Mouse (Mus musculus): ENCODE measurements around the gene Acsl1. TPM values are rescaled to one million over a fixed set of nuclear protein-coding genes. Genes with fewer than 3 reads are reported as not detected.

Acsl1 gene
- polyA plus RNA-seq, 1 experiment = 39.1 TPM

DNA sequence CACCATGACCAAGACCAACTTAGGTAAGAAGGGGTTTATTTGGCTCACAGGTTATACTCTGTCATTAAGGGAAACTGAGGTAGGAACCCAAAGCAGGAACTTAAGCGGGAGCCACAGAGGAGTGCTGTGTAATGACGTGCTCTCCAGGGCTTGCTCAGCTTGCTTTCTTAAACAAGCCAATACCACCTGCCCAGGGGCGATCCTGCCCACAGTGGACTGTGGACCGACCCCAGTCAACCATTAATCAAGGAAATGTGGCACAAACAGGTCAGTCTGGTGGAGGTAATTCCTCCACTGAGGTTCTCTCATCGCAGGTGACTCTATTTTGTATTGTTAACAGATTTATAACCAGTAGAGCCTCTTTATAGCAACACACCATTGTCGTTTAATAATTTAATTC, 23.5 kb upstream of the Acsl1 start:
- TF ChIP-seq POLR2A (IDR thresholded peaks at IDR 0.05; ENCODE audit: borderline replicate concordance, extremely low read depth, low read depth, low read length) (no peak), CTCF (IDR thresholded peaks at IDR 0.05; ENCODE audit: insufficient read depth, low read length) (no peak)
- Histone ChIP-seq H3K4me3 (replicated peaks; ENCODE audit: extremely low read depth, low read depth, low read length) (no peak overlapping the region), H3K4me1 (ENCODE audit: control insufficient read depth, insufficient read depth, low read length) (no peaks in the 10 kb centered on the region)
- no peak for DNase-seq
- 82% methylated on average over 6 of the region's 6 CpGs for WGBS

DNA sequence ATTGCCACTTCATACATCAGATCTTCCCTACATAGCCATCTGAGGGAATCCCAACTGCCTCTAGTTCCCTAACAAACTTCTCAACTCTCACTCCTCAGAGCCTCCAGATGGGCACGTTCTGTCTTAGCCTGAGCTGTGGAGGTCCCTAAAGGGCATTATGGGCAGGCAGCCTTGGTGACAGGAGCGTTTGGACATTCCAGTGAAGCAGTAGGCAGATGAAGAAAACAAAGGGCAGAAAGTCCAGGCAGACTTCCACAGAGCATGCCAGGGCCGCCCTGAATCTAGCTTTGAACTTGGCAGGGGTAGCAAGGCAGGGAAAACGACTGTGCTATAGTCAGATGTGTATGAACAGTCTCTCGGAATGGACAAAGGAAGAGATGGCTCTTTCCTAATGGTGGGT, 22.2 kb upstream of the Acsl1 start:
- DNase-seq = no peak
- WGBS = 78% methylated on average over 5 of the region's 5 CpGs
- TF ChIP-seq POLR2A (IDR thresholded peaks at IDR 0.05; ENCODE audit: borderline replicate concordance, extremely low read depth, low read depth, low read length) (no peak), CTCF (IDR thresholded peaks at IDR 0.05; ENCODE audit: insufficient read depth, low read length) (no peak)
- Histone ChIP-seq H3K4me1 (ENCODE audit: control insufficient read depth, insufficient read depth, low read length) (no peaks in the 10 kb centered on the region), H3K4me3 (replicated peaks; ENCODE audit: extremely low read depth, low read depth, low read length) (no peak overlapping the region)

DNA sequence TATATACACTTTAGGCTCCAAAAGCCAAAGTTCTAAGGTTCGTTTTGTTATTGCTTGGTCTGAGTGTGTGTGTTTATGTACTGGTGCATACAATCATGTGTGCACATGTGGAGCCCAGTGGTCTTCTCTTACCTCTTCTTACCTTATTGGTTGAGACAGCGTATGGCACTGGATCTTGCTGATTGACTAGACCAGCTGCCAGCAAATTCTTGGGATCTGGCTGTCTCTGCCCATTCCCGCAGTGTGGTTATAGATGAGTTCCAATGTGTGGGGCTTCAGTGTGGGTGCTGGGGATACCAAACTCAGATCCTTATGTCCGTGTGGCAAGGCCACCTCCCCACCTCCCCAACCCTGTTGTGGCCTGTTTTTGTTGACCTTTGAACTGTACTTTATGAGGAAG, 21.8 kb upstream of the Acsl1 start:
- WGBS = 76% methylated on average over 4 of the region's 4 CpGs
- Histone ChIP-seq H3K4me1 (ENCODE audit: control insufficient read depth, insufficient read depth, low read length) (no peaks in the 10 kb centered on the region), H3K4me3 (replicated peaks; ENCODE audit: extremely low read depth, low read depth, low read length) (no peak overlapping the region)
- TF ChIP-seq CTCF (IDR thresholded peaks at IDR 0.05; ENCODE audit: insufficient read depth, low read length) (no peak), POLR2A (IDR thresholded peaks at IDR 0.05; ENCODE audit: borderline replicate concordance, extremely low read depth, low read depth, low read length) (no peak)
- no peak for DNase-seq

- WGBS = 64% methylated on average over 8 of the region's 8 CpGs
- Histone ChIP-seq H3K4me1 (ENCODE audit: control insufficient read depth, insufficient read depth, low read length) (no peaks in the 10 kb centered on the region), H3K4me3 (replicated peaks; ENCODE audit: extremely low read depth, low read depth, low read length) (no peak overlapping the region)
- DNase-seq = no peak
- no peak for TF ChIP-seq CTCF (IDR thresholded peaks at IDR 0.05; ENCODE audit: insufficient read depth, low read length)
- no peak for TF ChIP-seq POLR2A (IDR thresholded peaks at IDR 0.05; ENCODE audit: borderline replicate concordance, extremely low read depth, low read depth, low read length)
Measured at GRCm38 (mm10) chr8:46449723-46450251, 21.1 kb upstream of the Acsl1 start.

DNA sequence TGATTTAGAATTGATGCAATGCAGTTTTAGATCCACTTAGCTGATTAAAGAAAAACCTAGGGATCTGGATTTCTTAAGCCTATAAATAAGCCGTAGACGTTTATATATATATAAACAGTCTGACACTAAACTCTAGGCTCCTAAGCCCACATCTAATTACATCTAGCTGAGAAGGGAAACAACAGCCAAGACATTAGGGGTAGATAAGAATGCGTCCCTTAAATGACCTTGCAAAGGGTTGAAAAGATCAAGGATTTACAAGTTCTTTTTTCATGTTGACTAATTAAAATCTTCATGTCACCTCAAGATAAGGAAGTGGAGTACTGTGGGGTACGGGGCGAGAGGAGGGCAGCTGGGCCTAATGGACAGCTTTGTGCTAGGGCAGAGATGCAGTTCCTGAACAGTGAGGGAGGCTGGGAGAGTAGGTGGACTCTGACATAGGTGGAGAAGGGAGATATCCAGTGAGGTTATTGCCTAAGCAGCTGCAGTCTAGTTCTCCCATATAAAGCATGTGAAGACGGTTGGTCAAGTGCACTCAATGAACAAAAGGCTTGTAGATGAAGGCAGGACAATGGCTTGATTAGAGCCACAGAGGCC, 12.5 kb upstream of the Acsl1 start:
- no peak overlapping the region for H3K4me3 ChIP-seq (replicated peaks; ENCODE audit: extremely low read depth, low read depth, low read length)
- TF ChIP-seq POLR2A (IDR thresholded peaks at IDR 0.05; ENCODE audit: borderline replicate concordance, extremely low read depth, low read depth, low read length) = no peak
- no peak for TF ChIP-seq CTCF (IDR thresholded peaks at IDR 0.05; ENCODE audit: insufficient read depth, low read length)
- no peaks in the 10 kb centered on the region for H3K4me1 ChIP-seq (ENCODE audit: control insufficient read depth, insufficient read depth, low read length)
- 50% methylated on average over 6 of the region's 6 CpGs for WGBS
- DNase-seq = no peak

- Histone ChIP-seq H3K4me1 (ENCODE audit: control insufficient read depth, insufficient read depth, low read length) (peaks cover 2% of the 10 kb centered on the region; the same call in 1 of the 2 replicates), H3K4me3 (replicated peaks; ENCODE audit: extremely low read depth, low read depth, low read length) (no peak overlapping the region)
- TF ChIP-seq POLR2A (IDR thresholded peaks at IDR 0.05; ENCODE audit: borderline replicate concordance, extremely low read depth, low read depth, low read length) (no peak), CTCF (IDR thresholded peaks at IDR 0.05; ENCODE audit: insufficient read depth, low read length) (no peak)
- 54% methylated on average over 2 of the region's 2 CpGs for WGBS
- DNase-seq = no peak
Measured at GRCm38 (mm10) chr8:46468400-46468799, 2.4 kb upstream of the Acsl1 start.

DNA sequence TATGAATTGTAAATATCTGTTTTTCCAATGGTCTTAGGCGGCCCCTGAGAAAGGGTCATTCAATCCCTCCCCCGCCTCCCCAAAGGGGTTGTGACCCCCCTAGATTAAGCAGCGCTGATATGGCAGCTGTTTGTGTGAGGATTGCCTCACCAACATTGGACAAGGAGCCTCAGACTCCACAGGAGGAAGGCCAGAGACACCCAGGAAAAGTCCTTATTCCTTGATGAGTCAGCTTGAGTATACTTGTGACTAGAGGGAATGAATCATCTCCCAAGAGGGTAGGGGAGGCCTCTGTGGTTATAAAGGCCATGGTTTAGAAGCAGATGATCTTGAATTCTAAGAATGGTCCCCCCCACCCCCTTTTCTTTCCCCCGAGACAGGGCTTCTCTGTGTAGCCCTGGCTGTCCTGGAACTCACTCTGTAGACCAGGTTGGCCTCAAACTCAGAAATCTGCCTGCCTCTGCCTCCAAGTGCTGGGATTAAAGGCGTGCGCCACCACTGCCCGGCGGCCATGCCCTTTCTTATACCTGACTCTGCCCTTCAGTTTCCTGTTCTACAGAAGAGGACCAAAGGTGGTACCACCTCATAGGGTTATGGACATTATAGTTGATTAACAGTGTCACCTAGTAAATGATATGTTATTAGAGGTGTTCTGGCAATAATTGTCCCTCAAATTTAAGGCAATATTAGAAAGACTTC, 1.6 kb upstream of the Acsl1 start:
- 86% methylated on average over 8 of the region's 8 CpGs for WGBS
- DNase-seq = no peak
- TF ChIP-seq CTCF (IDR thresholded peaks at IDR 0.05; ENCODE audit: insufficient read depth, low read length) = no peak
- no peak for TF ChIP-seq POLR2A (IDR thresholded peaks at IDR 0.05; ENCODE audit: borderline replicate concordance, extremely low read depth, low read depth, low read length)
- Histone ChIP-seq H3K4me3 (replicated peaks; ENCODE audit: extremely low read depth, low read depth, low read length) (no peak overlapping the region), H3K4me1 (ENCODE audit: control insufficient read depth, insufficient read depth, low read length) (peaks cover 2% of the 10 kb centered on the region; the same call in 1 of the 2 replicates)

- no peak for TF ChIP-seq CTCF (IDR thresholded peaks at IDR 0.05; ENCODE audit: insufficient read depth, low read length)
- TF ChIP-seq POLR2A (IDR thresholded peaks at IDR 0.05; ENCODE audit: borderline replicate concordance, extremely low read depth, low read depth, low read length) = no peak
- Histone ChIP-seq H3K4me3 (replicated peaks; ENCODE audit: extremely low read depth, low read depth, low read length) (no peak overlapping the region), H3K4me1 (ENCODE audit: control insufficient read depth, insufficient read depth, low read length) (peaks cover 2% of the 10 kb centered on the region; the same call in 1 of the 2 replicates)
- WGBS = 30% methylated on average over 15 of the region's 15 CpGs
- no peak for DNase-seq
Measured at GRCm38 (mm10) chr8:46470091-46470791, 596 bp upstream of the Acsl1 start.

- H3K4me1 ChIP-seq (ENCODE audit: control insufficient read depth, insufficient read depth, low read length) = peaks cover 2% of the 10 kb centered on the region; the same call in 1 of the 2 replicates
- DNase-seq = no peak
- no peak for TF ChIP-seq POLR2A (IDR thresholded peaks at IDR 0.05; ENCODE audit: borderline replicate concordance, extremely low read depth, low read depth, low read length)
- 27% methylated on average over 9 of the region's 9 CpGs for WGBS
- H3K4me3 ChIP-seq (replicated peaks; ENCODE audit: extremely low read depth, low read depth, low read length) = peak overlapping the region; percentile 88
Measured at GRCm38 (mm10) chr8:46471926-46472485, 1.2 kb downstream of the Acsl1 start.

Measured in lung, adult 2 months (tissue).